Mouse (Mus musculus) stomach, embryonic 15.5 days (tissue): ENCODE measurements around the gene Eddm3b. TPM values are rescaled to one million over a fixed set of nuclear protein-coding genes. Genes with fewer than 3 reads are reported as not detected.
A peak's percentile ranks its signal among the peaks of the same experiment; 100 is the strongest.

Experiments used
- ATAC-seq: fragments of 200-750 bp; cut with Nextera tagmentation; 2 replicates; pipeline ENCODE4 v1.8.0; 2017; ENCODE audit warnings: low read depth, moderate number of reproducible peaks, moderate TSS enrichment; ENCODE audit not compliant: insufficient read depth, low FRiP score
- H3K27ac ChIP-seq: fragments of 300-500 bp; sonication (generic); 2 replicates; pipeline ENCODE4 v1.5.1; 2015; ENCODE audit warnings: mild to moderate bottlenecking, inconsistent platforms
- H3K27me3 ChIP-seq: fragments of 300-500 bp; sonication (generic); replicated peaks from 2 replicates; pipeline ENCODE4 v1.6.1; 2015; ENCODE audit warnings: inconsistent platforms
- H3K36me3 ChIP-seq: fragments of 300-500 bp; sonication (generic); 2 replicates; pipeline ENCODE4 v1.6.1; 2015; ENCODE audit warnings: inconsistent platforms
- H3K4me1 ChIP-seq: fragments of 300-500 bp; sonication (generic); 2 replicates; pipeline ENCODE4 v1.6.1; 2015; ENCODE audit warnings: inconsistent platforms
- H3K4me2 ChIP-seq: fragments of 300-500 bp; sonication (generic); 2 replicates; pipeline ENCODE4 v1.6.1; 2015; ENCODE audit warnings: mild to moderate bottlenecking, inconsistent platforms
- H3K4me3 ChIP-seq: fragments of 300-500 bp; sonication (generic); replicated peaks from 2 replicates; pipeline ENCODE4 v1.5.1; 2015; ENCODE audit warnings: inconsistent platforms
- H3K9ac ChIP-seq: fragments of 300-500 bp; sonication (generic); 2 replicates; pipeline ENCODE4 v1.6.1; 2015; ENCODE audit warnings: inconsistent platforms
- H3K9me3 ChIP-seq: fragments of 300-500 bp; sonication (generic); 2 replicates; pipeline ENCODE4 v1.6.1; 2016; ENCODE audit warnings: inconsistent platforms
- WGBS: fragments of 180-500 bp; shearing (Covaris S2); methylation state at CpG from one replicate; pipeline ENCODE4 v1.1.7; 2015; 5-methylcytosine and 5-hydroxymethylcytosine counted together
- polyA plus RNA-seq: library from polyadenylated mRNA; unstranded; fragments of >200 nt; fragmentation: Nextera tagmentation; extraction: Ambion mirVana; gene quantifications from 2 replicates; pipeline ENCODE4 v1.2.1, GENCODE M21; 2015

The Eddm3b gene
- polyA plus RNA-seq, 1 experiment from 2014 or later = not detected

- peak; percentile 44 for ATAC-seq
- WGBS = 0% methylated on average over 23 of the region's 23 CpGs
Measured at GRCm38 (mm10) chr14:51088166-51088969, 25.9 kb upstream of the Eddm3b start.

GRCm38 (mm10) chr14:51088970-51089673 lies 25.1 kb upstream of the Eddm3b start:
- Histone ChIP-seq H3K4me3 (peak overlapping the region; percentile 76), H3K9ac (peak overlapping the region; percentile 48), H3K36me3 (no peaks in the 10 kb centered on the region), H3K9me3 (no peaks in the 10 kb centered on the region), H3K27me3 (no peaks in the 10 kb centered on the region), H3K27ac (peak overlapping the region; percentile 93), H3K4me2 (peak overlapping the region; percentile 79), H3K4me1 (peaks cover 2% of the 10 kb centered on the region)
- ATAC-seq = peak; percentile 94
- WGBS = 0% methylated on average over 34 of the region's 34 CpGs

More at GRCm38 (mm10) chr14:51088166-51088969, 25.9 kb upstream of the Eddm3b start:
- Histone ChIP-seq H3K4me2 (peak overlapping the region; percentile 79), H3K27me3 (no peaks in the 10 kb centered on the region), H3K4me3 (peak overlapping the region; percentile 76), H3K4me1 (peaks cover 6% of the 10 kb centered on the region), H3K9me3 (no peaks in the 10 kb centered on the region), H3K9ac (peak overlapping the region; percentile 48), H3K27ac (peak overlapping the region; percentile 93), H3K36me3 (no peaks in the 10 kb centered on the region)

- Histone ChIP-seq H3K9ac (peak overlapping the region; percentile 39; the same call in 1 of the 2 replicates), H3K4me2 (peak overlapping the region; percentile 79), H3K36me3 (no peaks in the 10 kb centered on the region), H3K4me3 (peak overlapping the region; percentile 76), H3K9me3 (no peaks in the 10 kb centered on the region), H3K27me3 (no peaks in the 10 kb centered on the region), H3K4me1 (peaks cover 2% of the 10 kb centered on the region), H3K27ac (peak overlapping the region; percentile 93)
- WGBS = under 1% methylated on average over 15 of the region's 15 CpGs
- no peak; the same call in 1 of the 2 replicates for ATAC-seq
Measured at GRCm38 (mm10) chr14:51089674-51090076, 24.6 kb upstream of the Eddm3b start.

GRCm38 (mm10) chr14:51090077-51090781 lies 24.0 kb upstream of the Eddm3b start:
- Histone ChIP-seq H3K4me1 (peaks cover 2% of the 10 kb centered on the region), H3K4me3 (peak overlapping the region; percentile 76), H3K9me3 (no peaks in the 10 kb centered on the region), H3K36me3 (no peaks in the 10 kb centered on the region), H3K27ac (peak overlapping the region; percentile 93), H3K9ac (peak overlapping the region; percentile 48; the same call in 1 of the 2 replicates), H3K4me2 (peak overlapping the region; percentile 79), H3K27me3 (no peaks in the 10 kb centered on the region)
- ATAC-seq = peak; percentile 19; the same call in 1 of the 2 replicates
- under 1% methylated on average over 27 of the region's 27 CpGs for WGBS

- H3K9ac ChIP-seq = peak within 1 kb of the TSS; percentile 48
- WGBS = 6% methylated on average over 33 of the region's 33 CpGs
- H3K4me2 ChIP-seq = peak within 1 kb of the TSS; percentile 79
- H3K4me1 ChIP-seq = peaks cover 2% of the 10 kb centered on the region
- ATAC-seq = peak; percentile 33; the same call in 1 of the 2 replicates
- H3K27me3 ChIP-seq = no peaks in the 10 kb centered on the region
- H3K4me3 ChIP-seq = peak within 1 kb of the TSS; percentile 76
- H3K36me3 ChIP-seq = no peaks in the 10 kb centered on the region
- peak within 1 kb of the TSS; percentile 93 for H3K27ac ChIP-seq
- no peaks in the 10 kb centered on the region for H3K9me3 ChIP-seq
Measured at GRCm38 (mm10) chr14:51090921-51091900, 23.0 kb upstream of the Eddm3b start, which contains the start of the genes Rnase4 and Ang. Gene Rnase4, plus strand, starts transcription at chr14:51091077. Gene Ang, plus strand, starts transcription at chr14:51091150.

- Histone ChIP-seq H3K9ac (no peak overlapping the region), H3K9me3 (no peaks in the 10 kb centered on the region), H3K36me3 (no peaks in the 10 kb centered on the region), H3K4me3 (peak overlapping the region; percentile 76; the same call in 1 of the 2 replicates), H3K27me3 (no peaks in the 10 kb centered on the region), H3K4me2 (peak overlapping the region; percentile 79), H3K27ac (peak overlapping the region; percentile 28; the same call in 1 of the 2 replicates), H3K4me1 (peaks cover 2% of the 10 kb centered on the region)
- no peak for ATAC-seq
- WGBS = 48% methylated on average over 8 of the region's 8 CpGs
Measured at GRCm38 (mm10) chr14:51092073-51092620, 22.1 kb upstream of the Eddm3b start.

- H3K4me2 ChIP-seq = no peak overlapping the region
- ATAC-seq = no peak
- WGBS = 27% methylated on average over 3 of the region's 3 CpGs
- no peaks in the 10 kb centered on the region for H3K36me3 ChIP-seq
- peak overlapping the region; percentile 37; the same call in 1 of the 2 replicates for H3K27ac ChIP-seq
- H3K4me1 ChIP-seq = peaks cover 2% of the 10 kb centered on the region
- no peak overlapping the region for H3K4me3 ChIP-seq
- H3K9me3 ChIP-seq = no peaks in the 10 kb centered on the region
- no peaks in the 10 kb centered on the region for H3K27me3 ChIP-seq
- H3K9ac ChIP-seq = no peak overlapping the region
Measured at GRCm38 (mm10) chr14:51093496-51093895, 20.7 kb upstream of the Eddm3b start.

GRCm38 (mm10) chr14:51094096-51094875 lies 19.9 kb upstream of the Eddm3b start:
- H3K36me3 ChIP-seq = no peaks in the 10 kb centered on the region
- no peak for ATAC-seq
- no peak overlapping the region for H3K4me3 ChIP-seq
- no peak overlapping the region for H3K9ac ChIP-seq
- H3K4me2 ChIP-seq = no peak overlapping the region
- H3K27ac ChIP-seq = peak overlapping the region; percentile 37; the same call in 1 of the 2 replicates
- H3K27me3 ChIP-seq = no peaks in the 10 kb centered on the region
- peaks cover 2% of the 10 kb centered on the region for H3K4me1 ChIP-seq
- 80% methylated on average over 5 of the region's 5 CpGs for WGBS
- no peaks in the 10 kb centered on the region for H3K9me3 ChIP-seq

- Histone ChIP-seq H3K4me3 (no peak overlapping the region), H3K27ac (no peak overlapping the region), H3K9me3 (no peaks in the 10 kb centered on the region), H3K36me3 (no peaks in the 10 kb centered on the region), H3K4me2 (no peak overlapping the region), H3K9ac (no peak overlapping the region), H3K27me3 (no peaks in the 10 kb centered on the region), H3K4me1 (peaks cover 2% of the 10 kb centered on the region)
- ATAC-seq = no peak
- 68% methylated on average over 9 of the region's 9 CpGs for WGBS
Measured at GRCm38 (mm10) chr14:51094921-51095320, 19.3 kb upstream of the Eddm3b start.
